Mouse (Mus musculus) adrenal gland, adult 18-20 months (tissue): ENCODE results near the gene Prkca. TPM values are rescaled to one million over a fixed set of nuclear protein-coding genes. Genes with fewer than 3 reads are reported as not detected.

ENCODE experiments used
- DNase-seq, 2 experiments: peaks; one replicate each; pipeline ENCODE4 v3.0.0; 2021 to 2022; ENCODE audit warnings: low spot score in 2 of 2
- total RNA-seq, 2 experiments: library from RNA; stranded (reverse); gene quantifications; 1 replicate in 1 of 2; 2 replicates in 1 of 2; pipeline ENCODE4 v1.2.3; 2021

Prkca gene
- total RNA-seq, 2 experiments from 2014 or later: 7.3 to 12.0 TPM

DNA sequence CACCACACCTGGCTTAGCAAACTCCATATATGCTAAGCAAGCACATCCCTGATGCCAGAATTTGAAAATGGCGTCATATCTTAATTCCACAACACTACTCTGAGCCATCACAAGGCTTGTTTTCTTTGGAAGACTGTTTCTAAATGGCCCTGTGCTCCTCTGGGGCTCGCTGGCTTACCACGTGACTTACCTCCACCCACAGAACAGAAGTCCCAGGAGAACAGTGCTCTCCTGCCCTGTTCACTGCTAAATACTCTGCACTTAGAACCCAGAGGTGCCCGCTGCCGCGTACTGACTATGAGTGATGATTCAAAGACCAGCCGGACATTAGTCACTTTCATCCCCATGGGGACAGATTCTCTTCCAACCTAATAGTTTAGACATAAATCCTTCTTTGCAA is 75.9 kb downstream of the Prkca start:
- DNase-seq: no peak

DNA sequence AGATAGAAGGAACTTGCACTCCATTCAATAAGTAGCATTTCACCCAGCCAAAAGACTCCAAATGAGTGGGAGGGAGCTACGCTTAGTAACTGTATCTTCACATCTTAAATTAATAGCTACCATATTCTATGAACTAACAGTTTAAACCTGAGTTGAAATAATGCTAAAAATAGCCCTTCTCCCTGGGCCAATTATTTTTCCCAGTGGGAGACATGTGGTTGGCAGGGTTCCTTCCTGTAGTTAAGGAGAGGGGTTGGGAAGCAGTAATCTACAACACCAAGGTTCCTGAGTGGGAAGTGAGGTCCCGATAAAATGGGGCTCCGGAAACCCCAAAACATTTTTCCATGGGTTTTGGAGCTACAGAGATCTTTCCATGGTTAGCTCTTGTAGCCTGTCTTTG is 76.7 kb downstream of the Prkca start:
- DNase-seq: no peak

GRCm38 (mm10) chr11:108263868-108264267 is 79.9 kb downstream of the Prkca start:
- no peak for DNase-seq

DNA sequence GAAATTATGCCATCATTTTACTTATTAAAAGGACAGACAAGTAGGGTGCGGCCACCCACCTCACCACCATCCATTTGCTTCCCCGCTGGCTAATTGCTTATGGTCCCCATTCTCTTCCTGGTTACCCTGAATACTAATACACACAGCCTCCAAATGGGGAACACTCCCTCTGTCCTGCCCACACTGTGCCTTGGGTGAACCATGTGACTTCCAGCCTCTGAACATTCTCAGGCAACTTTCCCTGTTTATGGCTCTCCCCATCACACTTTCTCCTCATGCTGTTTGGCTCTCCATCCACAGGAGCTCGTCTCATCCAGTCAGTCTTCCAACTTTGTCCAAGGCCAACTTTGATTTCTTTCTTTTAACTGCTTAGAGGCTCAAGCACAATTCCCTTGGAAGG is 80.3 kb downstream of the Prkca start:
- no peak for DNase-seq

DNA sequence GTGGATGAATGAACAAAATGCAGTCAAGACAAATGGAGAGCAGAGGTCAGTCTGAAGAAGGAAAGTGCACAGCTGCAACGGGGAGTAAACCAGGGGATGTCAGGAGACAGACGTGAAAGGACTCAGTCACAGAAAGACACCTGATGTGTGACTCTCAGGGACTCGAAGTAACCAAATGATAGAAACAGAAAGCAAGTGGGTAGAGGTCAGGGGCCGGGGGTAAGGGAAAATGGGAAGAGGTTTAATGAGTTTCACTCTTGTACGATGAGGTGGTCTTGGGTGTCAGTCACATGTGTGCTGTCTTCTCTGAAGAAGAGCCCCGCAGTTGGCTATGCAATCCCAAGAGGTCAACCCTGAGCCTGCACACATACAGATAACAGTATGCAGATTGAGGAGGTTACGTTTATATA is 82.0 kb downstream of the Prkca start:
- DNase-seq: no peak

- no peak for DNase-seq
These were observed 82.8 kb downstream of the Prkca start for GRCm38 (mm10) chr11:108260775-108261517.

DNA sequence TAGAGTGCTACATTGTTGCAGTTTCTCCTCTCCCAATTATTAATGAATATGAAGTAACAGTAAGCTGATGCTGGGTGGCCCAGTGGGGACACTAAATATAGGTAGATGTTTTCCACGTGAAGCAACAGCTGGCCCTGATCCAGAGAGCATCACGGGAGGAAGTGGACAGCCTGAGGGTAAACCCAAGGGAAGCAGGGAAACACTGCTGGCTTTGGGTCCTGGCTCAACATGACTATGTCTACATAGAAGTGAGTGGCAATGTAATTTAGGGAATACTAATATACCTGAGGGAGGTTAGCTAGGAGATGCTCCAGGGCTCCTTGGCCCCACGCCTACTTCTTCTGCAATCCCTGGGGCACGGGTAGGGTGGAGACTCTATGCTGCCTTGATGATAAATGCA is 84.3 kb downstream of the Prkca start:
- no peak for DNase-seq

GRCm38 (mm10) chr11:108258811-108259266 is 84.9 kb downstream of the Prkca start:
- peak in 1 of 2 experiments; percentile 20 for DNase-seq

DNA sequence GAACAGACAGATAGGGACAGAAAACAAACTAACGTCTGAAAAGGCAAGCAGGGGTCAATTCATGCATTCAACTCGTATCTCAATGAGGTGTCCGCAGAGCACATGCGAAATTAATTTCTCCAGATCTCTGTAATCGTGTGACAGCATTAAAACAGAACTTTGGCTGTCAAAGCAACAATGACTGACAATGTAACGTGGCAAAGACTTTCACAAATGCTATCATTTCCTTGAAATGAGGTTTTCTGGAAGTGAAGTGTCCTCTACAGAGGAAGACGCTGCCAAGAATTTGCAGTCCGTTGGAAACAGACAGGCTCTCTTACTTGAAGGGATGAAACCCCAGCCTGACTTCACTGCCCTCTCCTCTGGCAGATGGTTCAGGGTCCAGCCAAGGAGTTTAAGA is 85.8 kb downstream of the Prkca start:
- no peak for DNase-seq

- DNase-seq: no peak
These were observed 89.0 kb downstream of the Prkca start for GRCm38 (mm10) chr11:108254681-108255080.

DNA sequence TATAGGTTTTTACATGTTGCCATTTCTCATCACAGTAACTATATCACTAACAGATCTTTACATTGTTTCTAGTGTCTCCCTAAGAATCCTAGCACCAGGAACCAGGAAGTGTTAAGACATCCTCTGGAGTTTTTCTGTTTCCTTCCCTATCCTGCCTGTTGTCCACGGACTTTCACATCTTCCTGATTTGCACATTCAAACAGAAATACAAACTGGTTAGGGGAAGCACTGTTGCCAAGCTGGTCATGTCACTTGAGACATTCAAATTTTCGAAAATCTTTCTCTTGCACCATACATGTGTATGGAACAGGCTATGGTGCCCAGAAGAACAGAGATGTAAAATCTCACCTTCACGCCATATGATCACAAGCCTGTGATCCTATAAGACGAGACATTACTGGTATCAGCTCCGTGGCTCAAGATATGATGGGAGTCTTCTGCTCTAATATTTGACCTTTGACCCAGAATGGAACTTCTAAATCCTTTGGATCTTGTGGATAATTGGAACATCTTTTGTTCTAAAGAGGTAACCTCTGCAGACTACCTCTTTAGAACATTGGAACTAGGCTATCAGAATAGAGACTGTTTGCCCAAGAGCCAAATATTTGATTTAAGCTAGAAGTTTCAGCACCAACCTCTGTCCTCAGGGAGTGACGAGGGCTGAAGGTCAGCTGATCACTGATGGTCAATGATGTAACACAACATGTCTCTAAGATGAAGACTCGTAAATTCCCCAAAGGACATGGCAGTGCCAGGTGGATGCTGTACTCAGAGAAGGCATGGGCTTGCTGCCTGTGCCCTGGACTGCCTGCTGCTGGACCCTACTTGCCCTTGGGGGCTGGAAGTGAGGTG is 91.6 kb downstream of the Prkca start:
- no peak for DNase-seq

DNA sequence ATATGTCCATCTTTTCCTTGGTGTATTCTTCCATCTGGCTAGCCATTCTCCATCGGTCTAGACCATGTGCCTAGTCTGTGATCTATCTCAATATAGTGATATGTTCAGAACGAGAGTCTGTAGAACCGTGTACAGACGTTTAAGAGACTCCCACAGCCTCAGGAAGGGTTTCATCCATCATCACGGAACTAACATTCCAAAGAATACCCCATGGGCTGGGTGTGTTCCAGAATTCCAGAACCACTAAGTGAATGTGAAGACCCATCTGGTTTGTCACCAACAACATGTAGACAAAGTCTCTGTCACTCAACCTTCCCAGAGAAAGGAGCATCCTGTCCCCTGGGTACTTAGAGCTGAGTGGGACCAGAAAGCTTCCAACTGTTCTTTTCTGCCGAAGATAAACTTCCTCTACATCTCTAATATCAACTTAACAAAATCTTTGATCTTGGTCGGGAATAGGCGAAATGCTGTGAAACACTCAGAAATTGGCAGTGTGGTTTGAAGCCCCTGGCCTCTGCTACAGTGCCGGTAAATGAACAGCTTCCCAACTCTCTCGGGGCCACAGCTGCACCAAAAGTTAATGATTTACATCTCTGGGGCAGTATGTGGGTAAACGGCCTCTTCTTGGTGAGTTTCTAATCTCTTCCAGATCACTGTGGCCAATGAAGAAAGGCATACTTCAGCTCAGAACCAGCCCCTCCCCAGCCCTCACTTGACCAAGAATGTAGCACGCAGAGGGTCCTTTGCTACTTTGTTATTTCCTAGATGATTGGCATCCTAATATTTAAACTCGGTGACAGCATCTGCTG is 92.7 kb downstream of the Prkca start:
- DNase-seq: no peak

- DNase-seq: no peak
These were observed 93.5 kb downstream of the Prkca start for GRCm38 (mm10) chr11:108250146-108250635.

DNA sequence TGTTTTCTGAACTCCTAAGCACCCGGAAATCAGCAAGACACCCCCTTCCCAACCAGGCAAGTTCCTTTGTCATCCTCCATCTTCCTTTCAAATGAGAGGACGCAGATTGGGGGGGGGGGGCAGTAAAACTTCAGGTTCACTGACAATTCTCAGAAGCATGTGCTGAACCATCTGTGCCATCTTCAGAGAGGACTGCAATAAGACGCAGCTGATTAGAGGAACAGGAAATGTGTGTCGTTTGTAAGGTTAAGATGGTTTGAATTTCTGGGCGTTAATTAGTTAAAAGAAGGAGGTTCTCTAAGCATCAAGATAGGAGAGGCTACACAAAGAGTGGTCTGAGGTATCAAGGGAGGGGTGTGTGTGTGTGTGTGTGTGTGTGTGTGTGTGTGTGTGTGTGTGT is 94.2 kb downstream of the Prkca start:
- no peak for DNase-seq

DNA sequence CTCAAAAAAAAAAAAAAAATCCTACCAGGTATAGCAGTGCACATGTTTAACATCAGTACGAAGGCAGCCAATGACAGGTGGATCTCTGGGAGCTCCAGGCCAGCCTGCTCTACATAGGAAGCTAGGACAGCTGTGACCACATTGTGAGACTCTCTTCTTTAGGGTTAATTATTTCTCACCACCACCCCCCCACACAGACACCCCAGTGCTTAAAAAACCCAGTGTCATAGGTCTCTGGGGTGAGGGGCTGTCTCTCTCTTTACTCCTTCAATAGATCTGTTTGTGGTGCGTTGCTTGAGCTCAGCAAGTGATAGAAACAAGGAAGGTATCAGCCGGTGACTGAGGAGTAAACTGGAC is 94.7 kb downstream of the Prkca start:
- no peak for DNase-seq

GRCm38 (mm10) chr11:108248218-108249046 is 95.3 kb downstream of the Prkca start:
- no peak for DNase-seq

DNA sequence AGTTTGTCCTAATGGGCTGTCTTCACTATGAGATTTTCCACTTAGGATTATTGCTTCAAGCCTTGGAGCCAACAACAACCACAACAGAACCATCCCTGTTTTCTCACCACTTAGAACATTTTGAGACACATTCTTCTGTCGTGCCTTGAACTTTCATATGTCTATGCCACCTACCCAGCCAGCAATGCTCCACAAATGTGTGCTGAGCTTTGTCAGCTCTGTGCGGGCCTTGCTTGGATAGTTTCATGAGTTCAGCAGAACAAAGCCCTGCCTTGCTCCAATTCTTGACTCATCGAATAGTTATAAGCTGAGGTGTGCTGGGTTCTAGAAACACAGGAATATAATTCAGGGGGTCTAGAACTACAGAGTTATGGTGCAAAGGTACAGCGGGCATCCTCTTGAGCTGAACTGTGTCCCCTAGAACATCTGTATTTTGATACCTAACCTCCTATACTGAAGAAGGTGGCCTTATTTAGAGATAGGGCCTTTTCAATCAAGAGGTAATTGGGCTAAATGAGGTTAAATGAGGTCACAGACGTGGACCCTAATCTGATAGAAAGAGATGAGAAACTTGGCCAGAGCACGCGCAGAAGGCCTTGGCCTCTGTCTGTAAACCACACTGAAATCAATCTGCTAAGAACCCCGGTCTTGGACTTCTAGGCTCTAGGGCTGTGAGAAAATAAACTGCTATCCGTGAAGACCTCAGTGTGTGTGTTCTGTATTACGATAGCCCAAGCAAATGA is 96.4 kb downstream of the Prkca start:
- no peak for DNase-seq

GRCm38 (mm10) chr11:108246267-108246702 is 97.4 kb downstream of the Prkca start:
- DNase-seq: no peak

GRCm38 (mm10) chr11:108244241-108244640 is 99.5 kb downstream of the Prkca start:
- DNase-seq: no peak

DNA sequence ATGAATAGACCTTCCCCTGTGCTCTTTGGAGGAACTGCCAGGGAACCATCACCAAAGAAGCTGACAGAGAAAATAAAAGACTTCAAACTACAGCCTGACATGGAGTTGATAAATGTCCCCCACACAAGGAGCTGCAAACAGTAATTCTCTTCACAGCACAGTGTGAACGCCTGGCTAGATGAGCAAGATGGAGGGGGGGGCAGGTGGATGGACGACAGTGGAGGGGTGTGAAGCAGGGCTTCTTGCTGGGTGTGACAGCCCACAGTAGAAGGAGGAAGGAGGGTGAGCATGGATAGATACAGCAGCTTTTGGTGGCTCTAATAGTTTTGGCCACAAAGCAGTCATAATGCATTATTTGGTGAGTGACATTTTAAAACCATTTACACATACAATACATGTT is 100.1 kb downstream of the Prkca start:
- DNase-seq: no peak
